Mouse (Mus musculus) spleen, adult 2 months (tissue): Measurements from ENCODE around the gene Ccna1.

Experiments
- CTCF ChIP-seq: fragments of 200-500 bp; IDR thresholded peaks from 2 replicates; pipeline ENCODE4 v1.5.1; 2011; ENCODE audit warnings: mild to moderate bottlenecking, inconsistent platforms; ENCODE audit not compliant: insufficient read depth, insufficient read length, insufficient replicate concordance; ENCODE audit errors: extremely low read depth
- POLR2A ChIP-seq: fragments of 200-500 bp; IDR thresholded peaks from 2 replicates; pipeline ENCODE4 v1.6.1; 2011; ENCODE audit warnings: low read depth, low read length, inconsistent platforms

GRCm38 (mm10) chr3:55055038-55055746 lies at the start of gene Ccna1:
- TF ChIP-seq CTCF: no peak
- TF ChIP-seq POLR2A: no peak
